Mouse (Mus musculus): ENCODE measurements around the gene Slco3a1. TPM values are rescaled to one million over a fixed set of nuclear protein-coding genes. Genes with fewer than 3 reads are reported as not detected.

Gene Slco3a1
- polyA plus RNA-seq, 1 experiment from 2014 or later: 19.5 TPM

DNA sequence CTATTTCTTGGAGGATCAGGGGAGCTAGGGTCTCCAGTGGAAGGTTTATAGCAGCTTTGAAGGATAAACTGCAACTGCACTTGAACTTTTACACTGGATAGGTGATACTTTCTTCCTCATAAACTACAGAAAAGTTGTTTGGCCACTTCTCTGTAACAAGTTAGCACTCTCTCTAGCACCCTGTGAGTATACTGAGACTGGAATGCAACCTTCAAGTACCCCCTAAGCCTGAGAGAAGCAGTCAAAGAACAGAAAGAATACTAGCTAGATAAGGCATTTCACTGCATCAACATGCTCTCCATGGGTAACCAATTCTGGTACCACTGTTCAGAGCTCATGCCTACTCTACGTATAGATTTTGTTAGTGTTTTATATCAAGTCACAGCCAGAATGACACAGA lies 128.6 kb downstream of the Slco3a1 start:
- H3K36me3 ChIP-seq: no peaks in the 10 kb centered on the region
- H3K27me3 ChIP-seq (replicated peaks): no peaks in the 10 kb centered on the region
- H3K4me1 ChIP-seq: peaks cover 64% of the 10 kb centered on the region
- H3K9me3 ChIP-seq: no peaks in the 10 kb centered on the region
- no peak overlapping the region for H3K4me2 ChIP-seq
- 45% methylated on average over 1 of the region's 1 CpGs for WGBS
- H3K4me3 ChIP-seq: no peak overlapping the region
- no peak for ATAC-seq (ENCODE audit: extremely low read depth, insufficient number of reproducible peaks, low FRiP score, low TSS enrichment)
- 0 out of 2 replicates have a peak overlapping the region, but pooled peaks have one; percentile 8 for H3K27ac ChIP-seq (replicated peaks)
- no peak overlapping the region for H3K9ac ChIP-seq

- no peak overlapping the region for H3K9ac ChIP-seq
- WGBS: 69% methylated on average over 9 of the region's 9 CpGs
- ATAC-seq (ENCODE audit: extremely low read depth, insufficient number of reproducible peaks, low FRiP score, low TSS enrichment): no peak
- no peak overlapping the region for H3K4me2 ChIP-seq
- H3K27ac ChIP-seq (replicated peaks): no peak overlapping the region
- H3K27me3 ChIP-seq (replicated peaks): no peaks in the 10 kb centered on the region
- no peaks in the 10 kb centered on the region for H3K9me3 ChIP-seq
- no peaks in the 10 kb centered on the region for H3K36me3 ChIP-seq
- H3K4me1 ChIP-seq: peaks cover 72% of the 10 kb centered on the region
- H3K4me3 ChIP-seq: no peak overlapping the region
Measured at GRCm38 (mm10) chr7:74423928-74424850, 130.4 kb downstream of the Slco3a1 start.

DNA sequence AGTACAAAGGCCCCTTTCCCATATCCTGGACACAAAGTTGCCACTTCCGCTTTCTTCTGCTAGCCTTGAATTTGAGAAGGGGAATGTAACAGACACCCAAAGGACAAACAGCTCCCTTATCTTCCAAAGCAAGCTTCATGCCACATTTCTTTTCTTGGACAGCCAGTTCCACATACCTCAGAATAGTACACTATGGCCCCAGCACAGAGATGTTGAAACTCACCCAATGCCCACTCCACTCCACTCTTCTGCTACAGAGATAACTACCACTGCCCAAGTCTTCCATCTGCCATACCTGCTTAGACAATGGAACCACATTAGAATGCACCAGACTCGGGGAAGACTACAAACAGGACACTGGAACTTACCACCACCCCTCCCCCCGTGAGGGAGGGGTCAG lies 131.3 kb downstream of the Slco3a1 start:
- peaks cover 72% of the 10 kb centered on the region for H3K4me1 ChIP-seq

DNA sequence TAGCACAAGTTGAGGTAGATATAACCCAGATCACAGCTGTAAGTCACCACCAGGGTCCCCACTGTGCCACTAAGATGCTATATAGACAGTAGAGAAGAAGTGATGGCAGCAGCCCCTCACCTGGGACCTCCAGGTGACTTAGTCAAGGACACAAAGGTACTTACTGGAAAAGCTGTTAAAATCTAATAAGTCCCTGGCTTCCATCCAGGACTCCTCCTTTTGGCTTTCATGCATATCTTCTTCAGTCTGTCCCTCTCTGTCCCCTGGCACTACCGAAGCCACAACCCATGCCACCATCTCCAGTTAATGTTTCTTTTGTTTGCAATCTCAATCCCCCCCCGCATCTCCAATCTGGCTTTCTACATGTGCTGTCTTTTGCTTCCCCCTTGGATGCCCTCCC lies 131.8 kb downstream of the Slco3a1 start:
- H3K27me3 ChIP-seq (replicated peaks): no peaks in the 10 kb centered on the region
- peak overlapping the region; percentile 61; the same call in 1 of the 2 replicates for H3K4me2 ChIP-seq
- no peaks in the 10 kb centered on the region for H3K9me3 ChIP-seq
- peaks cover 72% of the 10 kb centered on the region for H3K4me1 ChIP-seq
- H3K27ac ChIP-seq (replicated peaks): peak overlapping the region; percentile 78
- H3K36me3 ChIP-seq: no peaks in the 10 kb centered on the region
- H3K9ac ChIP-seq: peak overlapping the region; percentile 58; the same call in 1 of the 2 replicates
- 78% methylated on average over 2 of the region's 2 CpGs for WGBS
- H3K4me3 ChIP-seq: no peak overlapping the region
- no peak for ATAC-seq (ENCODE audit: extremely low read depth, insufficient number of reproducible peaks, low FRiP score, low TSS enrichment)

More for the DNA sequence above, 131.3 kb downstream of the Slco3a1 start:
- H3K27ac ChIP-seq (replicated peaks): peak overlapping the region; percentile 78; the same call in 1 of the 2 replicates
- no peaks in the 10 kb centered on the region for H3K9me3 ChIP-seq
- no peak overlapping the region for H3K4me2 ChIP-seq
- no peaks in the 10 kb centered on the region for H3K27me3 ChIP-seq (replicated peaks)
- no peaks in the 10 kb centered on the region for H3K36me3 ChIP-seq
- no peak for ATAC-seq (ENCODE audit: extremely low read depth, insufficient number of reproducible peaks, low FRiP score, low TSS enrichment)
- no peak overlapping the region for H3K4me3 ChIP-seq
- 69% methylated on average over 3 of the region's 3 CpGs for WGBS
- H3K9ac ChIP-seq: no peak overlapping the region

- WGBS: 36% methylated on average over 13 of the region's 13 CpGs
- Histone ChIP-seq H3K9me3 (no peaks in the 10 kb centered on the region), H3K4me3 (peak overlapping the region; percentile 17), H3K36me3 (no peaks in the 10 kb centered on the region), H3K4me2 (peak overlapping the region; percentile 61), H3K4me1 (peaks cover 67% of the 10 kb centered on the region), H3K27me3 (replicated peaks) (no peaks in the 10 kb centered on the region), H3K9ac (peak overlapping the region; percentile 58; the same call in 1 of the 2 replicates), H3K27ac (replicated peaks) (peak overlapping the region; percentile 78)
- ATAC-seq (ENCODE audit: extremely low read depth, insufficient number of reproducible peaks, low FRiP score, low TSS enrichment): 0 out of 2 replicates have a peak, but pooled peaks have one; percentile 23
Measured at GRCm38 (mm10) chr7:74422002-74422401, 132.6 kb downstream of the Slco3a1 start.

DNA sequence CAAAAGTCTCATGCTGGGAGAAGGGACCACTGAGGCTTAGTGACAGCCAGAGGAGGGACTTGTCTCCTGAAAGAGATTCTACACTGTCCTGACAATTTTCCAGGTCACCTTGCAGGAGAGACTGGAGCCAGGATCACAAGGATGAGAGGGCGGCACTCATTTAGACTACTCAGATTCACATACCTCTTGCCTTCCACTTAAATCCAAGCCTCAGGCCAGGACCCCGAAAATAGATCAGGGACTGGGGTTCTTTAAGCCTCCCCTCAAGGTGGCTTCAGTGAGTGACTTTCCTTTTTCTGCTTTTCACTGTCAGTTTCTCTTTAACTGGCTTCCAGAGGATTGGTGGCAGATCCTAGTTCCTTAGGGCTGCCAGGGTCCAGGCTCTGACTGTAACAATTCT lies 133.0 kb downstream of the Slco3a1 start:
- 48% methylated on average over 2 of the region's 2 CpGs for WGBS
- H3K27ac ChIP-seq (replicated peaks): peak overlapping the region; percentile 78
- no peak for ATAC-seq (ENCODE audit: extremely low read depth, insufficient number of reproducible peaks, low FRiP score, low TSS enrichment)
- no peaks in the 10 kb centered on the region for H3K36me3 ChIP-seq
- H3K9ac ChIP-seq: peak overlapping the region; percentile 44; the same call in 1 of the 2 replicates
- peak overlapping the region; percentile 17 for H3K4me3 ChIP-seq
- H3K4me1 ChIP-seq: peaks cover 63% of the 10 kb centered on the region
- peak overlapping the region; percentile 61 for H3K4me2 ChIP-seq
- no peaks in the 10 kb centered on the region for H3K9me3 ChIP-seq
- H3K27me3 ChIP-seq (replicated peaks): no peaks in the 10 kb centered on the region

DNA sequence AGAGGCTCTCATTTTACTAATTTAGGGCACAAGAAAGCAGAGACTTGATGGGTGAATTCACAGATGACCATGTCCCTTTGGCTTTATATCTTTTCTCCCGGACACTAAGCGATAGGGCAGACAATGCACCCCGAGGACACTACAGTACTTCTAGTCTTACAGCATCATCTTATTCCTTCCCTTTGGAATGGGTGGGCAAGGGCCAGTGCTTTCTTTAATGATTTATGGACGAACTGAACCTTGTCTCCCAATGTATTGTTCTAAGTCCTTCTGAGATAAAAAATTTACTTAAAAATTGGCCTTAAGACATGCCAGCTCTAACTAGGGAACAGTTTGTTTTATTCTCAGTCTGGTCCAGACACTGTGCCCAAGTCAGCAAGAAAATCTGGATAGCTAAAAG lies 134.9 kb downstream of the Slco3a1 start:
- H3K27ac ChIP-seq (replicated peaks): no peak overlapping the region
- 81% methylated on average over 4 of the region's 4 CpGs for WGBS
- no peak for ATAC-seq (ENCODE audit: extremely low read depth, insufficient number of reproducible peaks, low FRiP score, low TSS enrichment)
- H3K9ac ChIP-seq: no peak overlapping the region
- H3K36me3 ChIP-seq: no peaks in the 10 kb centered on the region
- H3K9me3 ChIP-seq: no peaks in the 10 kb centered on the region
- no peak overlapping the region for H3K4me2 ChIP-seq
- no peak overlapping the region for H3K4me3 ChIP-seq
- H3K27me3 ChIP-seq (replicated peaks): no peaks in the 10 kb centered on the region
- peaks cover 46% of the 10 kb centered on the region for H3K4me1 ChIP-seq

- H3K9me3 ChIP-seq: no peaks in the 10 kb centered on the region
- no peak overlapping the region for H3K9ac ChIP-seq
- no peaks in the 10 kb centered on the region for H3K36me3 ChIP-seq
- H3K4me2 ChIP-seq: no peak overlapping the region
- peaks cover 37% of the 10 kb centered on the region for H3K4me1 ChIP-seq
- no peak for ATAC-seq (ENCODE audit: extremely low read depth, insufficient number of reproducible peaks, low FRiP score, low TSS enrichment)
- no peaks in the 10 kb centered on the region for H3K27me3 ChIP-seq (replicated peaks)
- no peak overlapping the region for H3K27ac ChIP-seq (replicated peaks)
- WGBS: 74% methylated on average over 6 of the region's 6 CpGs
- no peak overlapping the region for H3K4me3 ChIP-seq
Measured at GRCm38 (mm10) chr7:74417009-74417408, 137.6 kb downstream of the Slco3a1 start.

GRCm38 (mm10) chr7:74415241-74415640 lies 139.3 kb downstream of the Slco3a1 start:
- H3K27ac ChIP-seq (replicated peaks): no peak overlapping the region
- H3K4me2 ChIP-seq: no peak overlapping the region
- no peaks in the 10 kb centered on the region for H3K27me3 ChIP-seq (replicated peaks)
- H3K9ac ChIP-seq: no peak overlapping the region
- no peaks in the 10 kb centered on the region for H3K36me3 ChIP-seq
- ATAC-seq (ENCODE audit: extremely low read depth, insufficient number of reproducible peaks, low FRiP score, low TSS enrichment): no peak
- H3K4me3 ChIP-seq: no peak overlapping the region
- no peaks in the 10 kb centered on the region for H3K9me3 ChIP-seq
- peaks cover 25% of the 10 kb centered on the region for H3K4me1 ChIP-seq
- WGBS: 84% methylated on average over 6 of the region's 6 CpGs

- H3K4me3 ChIP-seq: no peak overlapping the region
- WGBS: 65% methylated on average over 9 of the region's 9 CpGs
- no peak overlapping the region for H3K9ac ChIP-seq
- H3K4me1 ChIP-seq: peaks cover 34% of the 10 kb centered on the region
- no peaks in the 10 kb centered on the region for H3K27me3 ChIP-seq (replicated peaks)
- ATAC-seq (ENCODE audit: extremely low read depth, insufficient number of reproducible peaks, low FRiP score, low TSS enrichment): no peak
- no peak overlapping the region for H3K4me2 ChIP-seq
- no peak overlapping the region for H3K27ac ChIP-seq (replicated peaks)
- H3K9me3 ChIP-seq: no peaks in the 10 kb centered on the region
- no peaks in the 10 kb centered on the region for H3K36me3 ChIP-seq
Measured at GRCm38 (mm10) chr7:74413738-74414716, 140.6 kb downstream of the Slco3a1 start.
